Mouse (Mus musculus) ES-E14 (cell line): ENCODE measurements around the gene Igf2bp3.

Experiments used
- CHD2 ChIP-seq: IDR thresholded peaks from 2 replicates; pipeline ENCODE4 v1.6.1; 2014; ENCODE audit warnings: mild to moderate bottlenecking, low read depth, low read length, inconsistent platforms
- HCFC1 ChIP-seq: IDR thresholded peaks from 2 replicates; pipeline ENCODE4 v1.6.1; 2012; ENCODE audit warnings: low read length, inconsistent platforms, borderline replicate concordance; ENCODE audit not compliant: insufficient read depth
- MAFK ChIP-seq: IDR thresholded peaks from 2 replicates; pipeline ENCODE4 v1.6.1; 2014; ENCODE audit warnings: mild to moderate bottlenecking, low read depth, low read length, inconsistent platforms; ENCODE audit not compliant: insufficient read depth

GRCm38 (mm10) chr6:49213581-49214085 is 1.1 kb downstream of the Igf2bp3 start:
- no peak for TF ChIP-seq HCFC1
- no peak for TF ChIP-seq CHD2
- TF ChIP-seq MAFK, result no peak
